Mouse (Mus musculus) limb, embryonic 12.5 days (tissue): ENCODE measurements at regions not wholly inside any gene's neighbourhood (a gene's known extent, or its start where the extent isn't known, plus 50 kb on each side); places are given as distances from the start of the nearest gene placed in this dataset.

Experiments used
- ATAC-seq: fragments of 200-750 bp; cut with Nextera tagmentation; 2 replicates; pipeline ENCODE4 v1.8.0; 2017; ENCODE audit warnings: low read depth, moderate TSS enrichment; ENCODE audit not compliant: insufficient number of reproducible peaks, insufficient read depth, low FRiP score, low TSS enrichment
- H3K27ac ChIP-seq: fragments of 300-500 bp; sonication (generic); 2 replicates; pipeline ENCODE4 v1.5.1; 2016; ENCODE audit warnings: mild to moderate bottlenecking, moderate library complexity
- H3K27me3 ChIP-seq: fragments of 300-500 bp; sonication (generic); 2 replicates; pipeline ENCODE4 v1.6.1; 2016; ENCODE audit warnings: mild to moderate bottlenecking, moderate library complexity
- H3K36me3 ChIP-seq: fragments of 300-500 bp; sonication (generic); 2 replicates; pipeline ENCODE4 v1.6.1; 2016; ENCODE audit warnings: mild to moderate bottlenecking, moderate library complexity
- H3K4me1 ChIP-seq: fragments of 300-500 bp; sonication (generic); replicated peaks from 2 replicates; pipeline ENCODE4 v1.6.1; 2016
- H3K4me2 ChIP-seq: fragments of 300-500 bp; sonication (generic); 2 replicates; pipeline ENCODE4 v1.6.1; 2016; ENCODE audit warnings: mild to moderate bottlenecking, moderate library complexity
- H3K4me3 ChIP-seq: fragments of 300-500 bp; sonication (generic); replicated peaks from 2 replicates; pipeline ENCODE4 v1.5.1; 2016; ENCODE audit warnings: mild to moderate bottlenecking
- H3K9ac ChIP-seq: fragments of 300-500 bp; sonication (generic); replicated peaks from 2 replicates; pipeline ENCODE4 v1.6.1; 2016; ENCODE audit warnings: mild to moderate bottlenecking, moderate library complexity
- H3K9me3 ChIP-seq: fragments of 300-500 bp; sonication (generic); 2 replicates; pipeline ENCODE4 v1.6.1; 2016; ENCODE audit warnings: mild to moderate bottlenecking, moderate library complexity
- WGBS: fragments of 180-500 bp; shearing (Covaris S2); methylation state at CpG from one replicate; pipeline ENCODE4 v1.1.7; 2016; 5-methylcytosine and 5-hydroxymethylcytosine counted together

DNA sequence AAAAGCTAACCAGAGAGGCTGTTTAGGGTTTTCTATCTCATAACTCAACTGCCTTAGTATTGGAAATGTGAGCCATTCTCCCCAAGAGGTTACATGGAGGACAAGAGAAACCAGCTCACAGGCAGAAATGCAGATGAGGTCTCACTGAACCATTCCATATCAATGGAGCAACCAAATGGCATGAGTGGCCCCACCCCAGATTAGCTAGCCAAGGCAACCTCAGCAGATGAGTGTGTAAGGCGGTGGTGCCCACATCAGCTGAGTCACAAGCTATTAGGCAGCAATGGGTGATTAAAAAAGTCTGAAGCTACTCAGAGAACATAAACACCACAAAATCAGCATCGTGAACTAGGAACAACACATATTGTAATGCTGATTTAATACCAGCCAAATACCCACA lies 133.2 kb downstream of the Lpin1 start:
- ATAC-seq, result no peak
- H3K4me3 ChIP-seq, result no peak overlapping the region
- no peaks in the 10 kb centered on the region for H3K27me3 ChIP-seq
- H3K36me3 ChIP-seq, result no peaks in the 10 kb centered on the region
- no peak overlapping the region for H3K4me2 ChIP-seq
- 78% methylated on average over 2 of the region's 2 CpGs for WGBS
- H3K4me1 ChIP-seq, result no peaks in the 10 kb centered on the region
- no peak overlapping the region for H3K9ac ChIP-seq
- H3K9me3 ChIP-seq, result no peaks in the 10 kb centered on the region
- no peak overlapping the region for H3K27ac ChIP-seq

DNA sequence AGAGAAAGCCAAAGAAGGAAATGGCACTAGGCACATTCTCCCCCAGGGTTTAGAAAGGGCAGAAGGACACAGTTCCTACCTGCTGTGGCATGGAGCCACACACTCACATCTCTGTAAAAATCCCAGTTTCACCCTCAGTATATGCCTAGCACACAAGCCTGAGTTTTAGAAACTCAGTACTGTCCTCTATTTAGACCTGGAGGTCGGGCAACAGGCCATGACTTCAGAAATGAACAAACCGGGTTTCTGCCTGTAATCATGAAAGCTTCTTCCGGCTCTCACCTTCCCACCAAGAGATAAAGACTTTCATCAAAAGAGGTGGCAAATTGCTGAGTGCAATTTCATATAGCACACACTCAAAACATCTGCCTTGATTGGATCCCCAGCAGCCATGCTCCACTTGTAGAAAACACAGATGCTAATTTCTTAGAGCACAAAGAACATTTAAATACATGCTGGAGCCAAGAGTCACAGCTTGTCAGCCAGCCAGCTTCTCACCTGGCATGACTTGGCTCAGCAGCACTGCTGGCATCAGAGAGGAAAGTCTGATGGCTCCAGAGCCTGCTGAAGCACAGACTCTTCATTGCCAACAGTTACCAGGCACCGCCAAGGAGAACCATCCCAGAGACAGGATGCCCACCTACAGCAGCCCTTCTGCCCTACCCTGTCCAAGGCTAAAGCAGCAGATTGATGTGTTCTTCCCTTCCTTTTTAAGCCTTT lies 136.2 kb downstream of the Lpin1 start:
- Histone ChIP-seq H3K4me3 (no peak overlapping the region), H3K27ac (no peak overlapping the region), H3K4me1 (no peaks in the 10 kb centered on the region), H3K9me3 (no peaks in the 10 kb centered on the region), H3K4me2 (no peak overlapping the region), H3K36me3 (no peaks in the 10 kb centered on the region), H3K27me3 (no peaks in the 10 kb centered on the region), H3K9ac (no peak overlapping the region)
- no peak for ATAC-seq
- WGBS, result 85% methylated on average over 4 of the region's 4 CpGs

DNA sequence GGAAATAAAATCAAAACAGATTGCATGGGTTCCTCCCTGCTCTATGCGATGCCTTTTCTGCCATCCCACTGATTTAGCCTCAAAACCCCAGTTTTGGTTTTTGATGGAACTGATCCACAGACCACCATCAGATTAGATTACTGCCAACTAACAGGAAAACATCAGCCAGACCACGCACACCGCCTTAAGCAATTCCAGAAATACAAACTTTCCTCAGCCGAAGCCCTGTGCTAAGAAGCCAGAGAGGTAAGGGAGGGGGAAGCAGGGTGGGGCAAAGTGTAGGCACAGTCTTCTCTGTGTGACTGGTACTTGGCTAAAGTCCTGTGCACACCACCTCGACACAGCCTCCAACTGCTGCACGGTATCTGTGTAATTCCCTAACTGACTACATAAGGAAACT lies 153.3 kb downstream of the Lpin1 start:
- no peak overlapping the region for H3K4me3 ChIP-seq
- WGBS, result 87% methylated on average over 6 of the region's 6 CpGs
- ATAC-seq, result no peak
- no peaks in the 10 kb centered on the region for H3K36me3 ChIP-seq
- H3K4me1 ChIP-seq, result no peaks in the 10 kb centered on the region
- no peak overlapping the region for H3K4me2 ChIP-seq
- H3K9ac ChIP-seq, result no peak overlapping the region
- H3K9me3 ChIP-seq, result no peaks in the 10 kb centered on the region
- H3K27me3 ChIP-seq, result no peaks in the 10 kb centered on the region
- no peak overlapping the region for H3K27ac ChIP-seq

DNA sequence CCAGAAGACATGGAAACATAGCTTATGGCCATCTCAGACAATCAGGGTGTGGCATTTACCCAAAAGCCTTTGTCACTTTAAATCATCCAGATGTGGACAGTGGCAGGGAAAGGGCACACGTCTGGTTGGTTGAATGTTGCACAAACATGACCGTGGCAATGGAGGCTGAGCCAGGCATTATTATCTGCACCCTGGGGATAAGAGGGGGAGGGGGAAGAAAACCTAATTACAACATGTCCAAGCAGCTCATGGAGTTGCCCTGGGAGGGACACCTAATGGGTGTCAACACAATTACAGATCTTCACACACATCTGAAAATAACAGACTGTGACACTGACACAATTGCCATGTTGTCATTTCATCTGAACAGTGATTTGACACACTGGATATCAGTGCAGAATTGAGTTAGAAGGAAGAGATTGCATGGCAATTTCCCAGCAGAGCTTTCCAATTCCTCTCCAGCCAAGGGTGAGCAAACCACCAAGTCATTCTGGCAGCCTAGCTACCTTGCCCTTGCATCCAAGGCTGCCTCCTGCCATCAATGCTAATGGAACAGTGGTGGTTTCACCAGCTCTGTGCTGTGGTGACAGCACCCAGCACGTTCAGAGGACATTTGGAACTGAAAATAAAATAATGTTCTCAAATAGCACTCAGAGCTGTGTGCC lies 159.9 kb downstream of the Lpin1 start:
- no peak overlapping the region for H3K4me2 ChIP-seq
- H3K36me3 ChIP-seq, result no peaks in the 10 kb centered on the region
- H3K9me3 ChIP-seq, result peaks cover 6% of the 10 kb centered on the region; the same call in 1 of the 2 replicates
- ATAC-seq, result no peak
- H3K4me1 ChIP-seq, result no peaks in the 10 kb centered on the region
- no peak overlapping the region for H3K27ac ChIP-seq
- no peaks in the 10 kb centered on the region for H3K27me3 ChIP-seq
- WGBS, result 66% methylated on average over 3 of the region's 3 CpGs
- no peak overlapping the region for H3K4me3 ChIP-seq
- no peak overlapping the region for H3K9ac ChIP-seq

DNA sequence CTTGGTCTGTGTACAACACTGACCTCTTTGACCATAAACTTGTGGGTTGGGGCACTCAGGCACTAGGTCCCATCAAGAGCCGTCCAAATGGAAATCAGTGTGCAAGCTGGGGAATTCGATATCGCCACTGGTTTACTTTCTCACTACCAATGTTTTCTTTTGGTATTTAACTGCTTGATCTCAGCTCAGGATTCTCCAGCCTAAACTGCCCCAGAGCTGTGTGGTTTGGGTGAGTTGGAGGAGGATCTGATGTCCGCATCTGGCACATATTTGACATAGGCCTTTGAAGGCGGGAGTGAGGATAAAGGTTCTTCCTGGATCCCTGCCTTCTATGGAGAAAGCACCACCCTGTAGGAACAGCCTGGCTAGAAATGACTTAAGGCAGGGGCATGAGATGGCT lies 172.0 kb downstream of the Lpin1 start:
- no peaks in the 10 kb centered on the region for H3K4me1 ChIP-seq
- ATAC-seq, result no peak
- no peaks in the 10 kb centered on the region; the same call in 1 of the 2 replicates for H3K9me3 ChIP-seq
- no peaks in the 10 kb centered on the region for H3K27me3 ChIP-seq
- H3K27ac ChIP-seq, result no peak overlapping the region
- no peak overlapping the region for H3K4me2 ChIP-seq
- 86% methylated on average over 5 of the region's 5 CpGs for WGBS
- H3K36me3 ChIP-seq, result no peaks in the 10 kb centered on the region
- H3K4me3 ChIP-seq, result no peak overlapping the region
- H3K9ac ChIP-seq, result no peak overlapping the region

DNA sequence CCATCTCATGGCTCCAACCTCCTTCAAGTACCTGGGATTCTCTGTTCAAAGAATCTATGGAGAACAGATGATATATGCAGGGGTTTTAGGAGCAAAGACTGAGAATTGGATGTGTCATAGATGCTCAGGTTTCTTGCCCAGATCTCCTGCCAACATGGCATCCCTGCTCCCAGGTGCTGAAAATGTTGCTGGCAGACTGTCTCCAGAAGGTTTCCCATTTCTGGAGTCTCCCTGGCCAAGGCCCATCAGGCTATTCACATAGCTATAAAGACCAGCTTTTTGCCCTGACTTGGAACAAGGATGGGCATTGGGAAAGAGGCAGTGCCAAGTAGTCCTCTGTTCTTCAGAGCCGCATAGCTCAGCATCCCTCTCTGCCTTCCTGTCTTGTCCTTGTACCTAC lies 173.8 kb downstream of the Lpin1 start:
- WGBS, result 85% methylated on average over 1 of the region's 1 CpGs
- H3K9ac ChIP-seq, result no peak overlapping the region
- no peaks in the 10 kb centered on the region; the same call in 1 of the 2 replicates for H3K9me3 ChIP-seq
- H3K36me3 ChIP-seq, result no peaks in the 10 kb centered on the region
- H3K4me2 ChIP-seq, result no peak overlapping the region
- H3K27ac ChIP-seq, result no peak overlapping the region
- ATAC-seq, result no peak
- no peaks in the 10 kb centered on the region for H3K4me1 ChIP-seq
- H3K27me3 ChIP-seq, result no peaks in the 10 kb centered on the region
- no peak overlapping the region for H3K4me3 ChIP-seq

DNA sequence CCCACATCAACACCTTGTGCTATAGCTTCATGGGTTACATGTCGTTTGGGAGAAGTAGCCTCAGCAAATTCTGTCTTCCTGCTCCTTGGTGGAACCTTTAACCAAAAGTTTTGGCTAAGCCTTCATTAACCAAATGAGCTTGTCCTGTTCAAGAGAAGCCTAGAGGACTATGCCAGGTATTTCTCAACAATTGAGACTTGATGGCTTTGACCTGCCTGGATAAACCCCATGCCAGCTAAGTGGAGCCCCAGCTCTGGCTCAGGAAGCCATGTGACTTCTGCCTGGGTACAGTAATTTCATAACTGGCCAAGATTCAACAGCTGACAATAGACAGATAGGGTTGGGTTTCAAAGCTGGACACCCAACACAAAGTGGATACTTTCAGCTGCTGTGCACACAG lies 174.5 kb downstream of the Lpin1 start:
- WGBS, result 88% methylated on average over 1 of the region's 1 CpGs

DNA sequence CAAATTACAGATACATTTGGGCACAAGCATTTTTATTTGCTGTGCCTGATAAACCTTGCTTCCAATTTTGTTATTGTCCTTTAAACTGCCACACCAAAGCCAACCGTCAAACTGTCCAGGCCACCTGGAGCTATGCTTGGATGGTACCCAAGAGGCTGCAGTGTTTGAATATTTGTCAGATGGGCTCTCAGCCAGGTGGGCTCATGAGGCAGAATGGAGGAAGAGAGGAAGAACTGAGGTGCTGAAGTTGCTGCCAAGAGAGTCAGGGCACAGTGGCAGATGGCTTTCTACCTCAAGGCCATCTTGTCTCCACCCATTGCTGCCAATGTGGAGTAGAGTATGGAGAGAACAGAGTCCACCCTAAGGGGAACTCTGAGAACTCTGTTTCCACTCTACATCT lies 176.0 kb downstream of the Lpin1 start:
- no peak for ATAC-seq
- Histone ChIP-seq H3K36me3 (no peaks in the 10 kb centered on the region), H3K4me2 (no peak overlapping the region), H3K27ac (no peak overlapping the region), H3K9ac (no peak overlapping the region), H3K9me3 (no peaks in the 10 kb centered on the region), H3K4me3 (no peak overlapping the region), H3K4me1 (no peaks in the 10 kb centered on the region), H3K27me3 (no peaks in the 10 kb centered on the region)
- 86% methylated on average over 1 of the region's 1 CpGs for WGBS

More for the DNA sequence above, 174.5 kb downstream of the Lpin1 start:
- H3K9me3 ChIP-seq, result no peaks in the 10 kb centered on the region; the same call in 1 of the 2 replicates
- no peak overlapping the region for H3K4me3 ChIP-seq
- no peak overlapping the region for H3K9ac ChIP-seq
- H3K27me3 ChIP-seq, result no peaks in the 10 kb centered on the region
- H3K4me2 ChIP-seq, result no peak overlapping the region
- no peak overlapping the region for H3K27ac ChIP-seq
- H3K4me1 ChIP-seq, result no peaks in the 10 kb centered on the region
- ATAC-seq, result no peak
- no peaks in the 10 kb centered on the region for H3K36me3 ChIP-seq

DNA sequence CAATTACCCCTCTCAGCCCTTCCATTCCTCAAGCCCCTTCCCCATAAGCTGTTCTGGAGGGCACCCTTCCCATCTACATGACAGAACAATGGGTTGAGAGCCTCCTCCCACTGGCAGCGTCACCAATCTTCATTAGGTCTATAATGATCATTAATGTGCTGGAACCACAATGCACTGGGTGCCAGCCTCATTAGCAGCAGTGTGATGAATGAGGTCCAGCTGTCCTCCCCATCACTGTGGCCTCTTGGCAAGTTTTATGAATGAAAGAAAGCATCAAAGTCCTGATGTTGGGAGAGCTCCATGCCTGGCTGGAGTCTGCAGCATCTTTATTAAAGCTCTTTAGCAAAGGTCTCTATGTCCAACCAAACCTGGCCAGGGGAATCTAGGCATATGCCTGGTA lies 176.5 kb downstream of the Lpin1 start:
- Histone ChIP-seq H3K4me3 (no peak overlapping the region), H3K9ac (no peak overlapping the region), H3K36me3 (no peaks in the 10 kb centered on the region), H3K9me3 (no peaks in the 10 kb centered on the region), H3K4me2 (no peak overlapping the region), H3K27me3 (no peaks in the 10 kb centered on the region), H3K27ac (no peak overlapping the region), H3K4me1 (no peaks in the 10 kb centered on the region)
- WGBS, result 38% methylated on average over 1 of the region's 1 CpGs
- no peak for ATAC-seq

DNA sequence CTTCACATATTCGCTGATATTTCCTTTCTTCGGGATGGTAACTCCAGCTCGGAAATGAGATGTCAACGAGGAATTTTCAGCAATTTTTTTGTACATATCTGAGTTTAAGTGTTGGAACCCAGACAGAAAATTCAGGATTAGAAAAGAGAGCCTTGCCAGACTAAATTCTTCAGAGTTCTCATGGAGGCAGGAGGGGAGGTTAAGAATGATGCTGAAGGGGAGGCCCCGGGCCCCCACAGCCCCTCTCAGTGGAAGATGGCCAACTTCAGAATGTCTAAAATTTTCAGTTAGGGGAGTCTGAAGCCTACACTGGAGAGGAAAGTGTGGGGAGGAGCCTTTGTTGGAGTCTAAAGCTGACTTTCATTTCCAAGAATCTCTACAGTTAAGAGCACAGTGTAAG lies 184.8 kb downstream of the Lpin1 start:
- ATAC-seq, result no peak
- Histone ChIP-seq H3K4me3 (no peak overlapping the region), H3K27me3 (no peaks in the 10 kb centered on the region), H3K27ac (no peak overlapping the region), H3K36me3 (no peaks in the 10 kb centered on the region), H3K9me3 (no peaks in the 10 kb centered on the region), H3K4me2 (no peak overlapping the region), H3K9ac (no peak overlapping the region), H3K4me1 (no peaks in the 10 kb centered on the region)
- 88% methylated on average over 5 of the region's 5 CpGs for whole genome bisulfite sequencing

DNA sequence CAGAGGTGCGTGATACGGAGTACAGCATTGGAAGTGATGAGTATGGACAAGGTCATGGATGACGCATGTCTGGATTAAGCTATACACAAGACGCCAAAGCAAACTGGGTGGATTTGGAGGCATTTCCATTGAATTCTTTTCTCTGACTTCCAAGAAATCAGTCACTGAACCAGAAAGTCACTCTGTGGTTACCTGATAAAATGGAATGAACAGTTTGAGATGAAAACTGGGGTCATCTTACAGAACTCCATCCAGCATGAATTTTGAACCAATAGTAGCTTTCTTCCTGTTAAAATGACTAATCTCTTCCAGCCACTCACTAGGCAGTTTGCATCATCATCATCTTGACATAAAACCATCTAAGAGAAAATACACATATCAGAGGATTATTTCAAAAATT lies 186.2 kb downstream of the Lpin1 start:
- H3K36me3 ChIP-seq, result no peaks in the 10 kb centered on the region
- ATAC-seq, result no peak

DNA sequence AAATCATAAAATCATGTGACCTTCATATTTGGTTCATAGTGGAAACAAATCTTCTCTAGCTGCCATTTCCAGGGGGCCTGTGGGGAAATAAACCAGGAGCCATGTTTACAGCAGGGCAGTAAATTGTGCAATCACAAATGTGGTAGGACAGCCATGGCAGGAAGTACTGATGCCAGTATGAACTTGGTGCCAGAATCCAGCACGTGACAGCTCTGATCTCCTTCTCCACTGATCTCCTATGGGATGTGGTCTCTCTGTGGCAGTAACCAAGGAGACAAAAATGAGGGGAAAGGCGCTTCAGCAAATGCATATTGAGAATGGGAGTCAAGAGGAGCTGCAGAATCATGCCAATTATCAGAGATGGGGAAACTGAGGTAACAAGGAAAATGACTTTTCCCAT lies 215.0 kb downstream of the Lpin1 start:
- Histone ChIP-seq H3K4me2 (no peak overlapping the region), H3K9me3 (no peaks in the 10 kb centered on the region), H3K4me1 (no peaks in the 10 kb centered on the region), H3K27me3 (no peaks in the 10 kb centered on the region), H3K4me3 (no peak overlapping the region), H3K27ac (no peak overlapping the region), H3K9ac (no peak overlapping the region), H3K36me3 (no peaks in the 10 kb centered on the region)
- 80% methylated on average over 2 of the region's 2 CpGs for WGBS
- no peak for ATAC-seq

More for the DNA sequence above, 186.2 kb downstream of the Lpin1 start:
- H3K4me1 ChIP-seq, result no peaks in the 10 kb centered on the region
- no peak overlapping the region for H3K9ac ChIP-seq
- no peak overlapping the region for H3K27ac ChIP-seq
- WGBS, result 92% methylated on average over 4 of the region's 4 CpGs
- H3K9me3 ChIP-seq, result no peaks in the 10 kb centered on the region
- H3K27me3 ChIP-seq, result no peaks in the 10 kb centered on the region
- no peak overlapping the region for H3K4me3 ChIP-seq
- no peak overlapping the region for H3K4me2 ChIP-seq
